11 mouse cellular contexts compared by ENCODE assay signal in genomic region chr15:98991540-98992050, GRCm38 (mm10). TPM values are rescaled to one million over a fixed set of nuclear protein-coding genes. Genes with fewer than 3 reads are reported as not detected.
DNase-seq lines count a peak whose midpoint lies in the region; ATAC-seq and TF ChIP-seq lines count a peak whose summit lies in the region.
"Had no signal": no experiment of that assay in that cellular context is flagged by ENCODE, and none has a peak within 500 bp of the region (broad histone marks: within the 10 kb centered on the region; RNA-seq: fewer than 3 reads in every experiment).

No protein-coding gene starts in this region.

- no peak overlapping the region for H3K27ac ChIP-seq in liver, embryonic 13.5 days
- no peak overlapping the region for H3K27ac ChIP-seq in liver, postnatal 0 days (ENCODE audit: low read depth)
- H3K27ac ChIP-seq in embryonic facial prominence, embryonic 13.5 days, result peak overlapping the region; percentile 91
- peak overlapping the region; percentile 98 for H3K27ac ChIP-seq in hindbrain, embryonic 16.5 days (ENCODE audit: low read depth, low read length)
- H3K27ac ChIP-seq in olfactory bulb, adult 2 months (ENCODE audit: insufficient read depth, low read depth, low read length), result peak overlapping the region; percentile 93

- H3K4me2 ChIP-seq in liver, embryonic 13.5 days, result peak overlapping the region; percentile 83; the same call in 1 of the 2 replicates
- no peak overlapping the region for H3K4me2 ChIP-seq in liver, postnatal 0 days (ENCODE audit: low read depth, low read length)
- peak overlapping the region; percentile 39 for H3K4me2 ChIP-seq in embryonic facial prominence, embryonic 13.5 days
- peak overlapping the region; percentile 73 for H3K4me2 ChIP-seq in hindbrain, embryonic 16.5 days (ENCODE audit: low read length)

- WGBS in liver, embryonic 13.5 days (ENCODE audit: insufficient replicate concordance), result 65% methylated on average over 9 of the region's 9 CpGs
- 68% methylated on average over 9 of the region's 9 CpGs for WGBS in liver, postnatal 0 days (ENCODE audit: insufficient replicate concordance)
- 15% methylated on average over 9 of the region's 9 CpGs for WGBS in embryonic facial prominence, embryonic 13.5 days
- 3% methylated on average over 9 of the region's 9 CpGs for WGBS in hindbrain, embryonic 16.5 days
- 10% methylated on average over 9 of the region's 9 CpGs for WGBS in olfactory bulb, adult 2 months
- 45% methylated on average over 9 of the region's 9 CpGs for WGBS in lung, adult 2 months

- TF ChIP-seq EP300 in liver, postnatal 0 days (IDR thresholded peaks at IDR 0.05; ENCODE audit: low read depth), result no peak

- no peaks in the 10 kb centered on the region for H3K27me3 ChIP-seq in liver, embryonic 13.5 days
- no peaks in the 10 kb centered on the region for H3K27me3 ChIP-seq in liver, postnatal 0 days (ENCODE audit: insufficient read depth, low read length)
- H3K27me3 ChIP-seq in embryonic facial prominence, embryonic 13.5 days, result no peaks in the 10 kb centered on the region
- H3K27me3 ChIP-seq in hindbrain, embryonic 16.5 days (replicated peaks; ENCODE audit: control insufficient read depth, insufficient read depth, low read length), result no peaks in the 10 kb centered on the region
- H3K27me3 ChIP-seq: megakaryocyte, embryonic 14.5 days had no signal

- ATAC-seq in liver, embryonic 13.5 days (ENCODE audit: low read depth), result no peak
- no peak for ATAC-seq in liver, postnatal 0 days
- ATAC-seq in embryonic facial prominence, embryonic 13.5 days (ENCODE audit: insufficient number of reproducible peaks, insufficient read depth, low FRiP score, low TSS enrichment, low read depth), result no peak
- ATAC-seq in hindbrain, embryonic 16.5 days, result no peak

- H3K9ac ChIP-seq in liver, embryonic 13.5 days, result no peak overlapping the region
- H3K9ac ChIP-seq in liver, postnatal 0 days (replicated peaks), result no peak overlapping the region
- H3K9ac ChIP-seq in embryonic facial prominence, embryonic 13.5 days, result peak overlapping the region; percentile 55; the same call in 1 of the 2 replicates
- H3K9ac ChIP-seq in hindbrain, embryonic 16.5 days (ENCODE audit: low read depth, low read length), result peak overlapping the region; percentile 72; the same call in 1 of the 2 replicates

- H3K4me3 ChIP-seq in liver, embryonic 13.5 days (replicated peaks), result no peak overlapping the region
- H3K4me3 ChIP-seq in liver, postnatal 0 days (ENCODE audit: low read depth, low read length), result no peak overlapping the region
- no peak overlapping the region for H3K4me3 ChIP-seq in embryonic facial prominence, embryonic 13.5 days
- no peak overlapping the region for H3K4me3 ChIP-seq in hindbrain, embryonic 16.5 days (ENCODE audit: low read length)
- no peak overlapping the region for H3K4me3 ChIP-seq in olfactory bulb, adult 2 months (ENCODE audit: insufficient read depth, low read depth, low read length)
- no peak overlapping the region for H3K4me3 ChIP-seq in lung, adult 2 months (replicated peaks; ENCODE audit: extremely low read depth, low read depth, low read length)

- no peak for TF ChIP-seq POLR2A in olfactory bulb, adult 2 months (IDR thresholded peaks at IDR 0.05; ENCODE audit: insufficient read depth, low read depth, low read length)
- no peak for TF ChIP-seq POLR2A in lung, adult 2 months (IDR thresholded peaks at IDR 0.05; ENCODE audit: borderline replicate concordance, extremely low read depth, low read depth, low read length)

- H3K36me3 ChIP-seq in liver, embryonic 13.5 days, result no peaks in the 10 kb centered on the region
- H3K36me3 ChIP-seq in liver, postnatal 0 days (replicated peaks; ENCODE audit: insufficient read depth, low read length), result no peaks in the 10 kb centered on the region
- no peaks in the 10 kb centered on the region for H3K36me3 ChIP-seq in embryonic facial prominence, embryonic 13.5 days
- no peaks in the 10 kb centered on the region for H3K36me3 ChIP-seq in hindbrain, embryonic 16.5 days (ENCODE audit: control insufficient read depth, insufficient read depth, low read length)

- DNase-seq in liver, embryonic 13.5 days, result no peak
- no peak for DNase-seq in liver, postnatal 0 days
- DNase-seq in spleen, postnatal 10 days (ENCODE audit: low spot score in 2 of 2), result no peak
- no peak for DNase-seq in adrenal gland, adult (ENCODE audit: inconsistent age in 2 of 2, low spot score in 1 of 2)
- DNase-seq in lung, adult 2 months, result no peak
- DNase-seq: thymus, adult 18-20 months had no signal

- no peaks in the 10 kb centered on the region for H3K9me3 ChIP-seq in liver, embryonic 13.5 days (replicated peaks)
- H3K9me3 ChIP-seq in liver, postnatal 0 days (ENCODE audit: low read length), result no peaks in the 10 kb centered on the region
- no peaks in the 10 kb centered on the region for H3K9me3 ChIP-seq in embryonic facial prominence, embryonic 13.5 days
- no peaks in the 10 kb centered on the region for H3K9me3 ChIP-seq in hindbrain, embryonic 16.5 days (ENCODE audit: control insufficient read depth, low read length)
- H3K9me3 ChIP-seq: megakaryocyte, embryonic 14.5 days had no signal

- TF ChIP-seq CTCF in liver, postnatal 0 days (IDR thresholded peaks at IDR 0.05; ENCODE audit: low read depth), result no peak
- no peak for TF ChIP-seq CTCF in olfactory bulb, adult 2 months (IDR thresholded peaks at IDR 0.05; ENCODE audit: insufficient read depth, low read depth, low read length)
- TF ChIP-seq CTCF in lung, adult 2 months (IDR thresholded peaks at IDR 0.05; ENCODE audit: insufficient read depth, low read length), result no peak

- H3K4me1 ChIP-seq in liver, embryonic 13.5 days (replicated peaks), result peaks cover 23% of the 10 kb centered on the region
- peaks cover 12% of the 10 kb centered on the region for H3K4me1 ChIP-seq in liver, postnatal 0 days (ENCODE audit: insufficient read depth)
- H3K4me1 ChIP-seq in embryonic facial prominence, embryonic 13.5 days, result peaks cover 55% of the 10 kb centered on the region
- H3K4me1 ChIP-seq in hindbrain, embryonic 16.5 days (ENCODE audit: control insufficient read depth, insufficient read depth, low read depth, low read length), result peaks cover 58% of the 10 kb centered on the region
- peaks cover 35% of the 10 kb centered on the region for H3K4me1 ChIP-seq in olfactory bulb, adult 2 months (ENCODE audit: control insufficient read depth, insufficient read depth, low read length)
- peaks cover 2% of the 10 kb centered on the region; the same call in 1 of the 2 replicates for H3K4me1 ChIP-seq in lung, adult 2 months (ENCODE audit: control insufficient read depth, insufficient read depth, low read length)

RNA-seq across cellular contexts. Expression of gene Tuba1a, which starts 38.1 kb away (rescaled TPM):
- 109 TPM in 2 replicates for polyA plus RNA-seq in liver, embryonic 13.5 days (2015; fragmentation: Nextera tagmentation; extraction: Ambion mirVana)
- 28.1 and 28.7 TPM in 2 replicates for polyA plus RNA-seq in liver, postnatal 0 days (2015; fragmentation: Nextera tagmentation; extraction: Ambion mirVana)
- 1,291 and 1,480 TPM in 2 replicates for polyA plus RNA-seq in embryonic facial prominence, embryonic 13.5 days (2015; fragmentation: Nextera tagmentation; extraction: Ambion mirVana)
- 15,480 and 15,543 TPM in 2 replicates for polyA plus RNA-seq in hindbrain, embryonic 16.5 days (2015; fragmentation: Nextera tagmentation; extraction: Ambion mirVana)
- 1,035 TPM in 1 of 2 replicates, not detected in the other for polyA plus RNA-seq in olfactory bulb, adult 2 months (2012; ENCODE audit: insufficient read depth, insufficient read length, low replicate concordance, missing spikeins)
- 617 and 959 TPM in 2 replicates for polyA plus RNA-seq in lung, adult 2 months (2012; rRNA removed)

RNA-seq across cellular contexts. Expression of gene Tuba1c, which starts 38.1 kb away (rescaled TPM):
- 239 and 246 TPM in 2 replicates for polyA plus RNA-seq in liver, embryonic 13.5 days (2015; fragmentation: Nextera tagmentation; extraction: Ambion mirVana)
- polyA plus RNA-seq in liver, postnatal 0 days (2015; fragmentation: Nextera tagmentation; extraction: Ambion mirVana), result 149 and 152 TPM in 2 replicates
- 109 and 124 TPM in 2 replicates for polyA plus RNA-seq in embryonic facial prominence, embryonic 13.5 days (2015; fragmentation: Nextera tagmentation; extraction: Ambion mirVana)
- polyA plus RNA-seq in hindbrain, embryonic 16.5 days (2015; fragmentation: Nextera tagmentation; extraction: Ambion mirVana), result 20.8 and 23.3 TPM in 2 replicates
- polyA plus RNA-seq in olfactory bulb, adult 2 months (2012; ENCODE audit: insufficient read depth, insufficient read length, low replicate concordance, missing spikeins), result not detected in 2 replicates
- polyA plus RNA-seq in lung, adult 2 months (2012; rRNA removed), result 72.7 and 91.7 TPM in 2 replicates

RNA-seq across cellular contexts. Expression of gene Gm49450, which starts 38.2 kb away (rescaled TPM):
- polyA plus RNA-seq in liver, embryonic 13.5 days (2015; fragmentation: Nextera tagmentation; extraction: Ambion mirVana), result not detected in 2 replicates
- polyA plus RNA-seq in liver, postnatal 0 days (2015; fragmentation: Nextera tagmentation; extraction: Ambion mirVana), result not detected in 2 replicates
- not detected in 2 replicates for polyA plus RNA-seq in embryonic facial prominence, embryonic 13.5 days (2015; fragmentation: Nextera tagmentation; extraction: Ambion mirVana)
- polyA plus RNA-seq in hindbrain, embryonic 16.5 days (2015; fragmentation: Nextera tagmentation; extraction: Ambion mirVana), result not detected in 2 replicates
- not detected in 2 replicates for polyA plus RNA-seq in olfactory bulb, adult 2 months (2012; ENCODE audit: insufficient read depth, insufficient read length, low replicate concordance, missing spikeins)
- polyA plus RNA-seq in lung, adult 2 months (2012; rRNA removed), result 0.17 and 298 TPM in 2 replicates
- polyA plus RNA-seq: kidney, postnatal 0 days had no signal

RNA-seq across cellular contexts. Expression of gene Tuba1b, which starts 57.2 kb away (rescaled TPM):
- 1,202 and 1,287 TPM in 2 replicates for polyA plus RNA-seq in liver, embryonic 13.5 days (2015; fragmentation: Nextera tagmentation; extraction: Ambion mirVana)
- 389 and 423 TPM in 2 replicates for polyA plus RNA-seq in liver, postnatal 0 days (2015; fragmentation: Nextera tagmentation; extraction: Ambion mirVana)
- 1,422 and 1,651 TPM in 2 replicates for polyA plus RNA-seq in embryonic facial prominence, embryonic 13.5 days (2015; fragmentation: Nextera tagmentation; extraction: Ambion mirVana)
- 1,672 and 1,683 TPM in 2 replicates for polyA plus RNA-seq in hindbrain, embryonic 16.5 days (2015; fragmentation: Nextera tagmentation; extraction: Ambion mirVana)
- polyA plus RNA-seq in olfactory bulb, adult 2 months (2012; ENCODE audit: insufficient read depth, insufficient read length, low replicate concordance, missing spikeins), result 649 and 1,228 TPM in 2 replicates
- polyA plus RNA-seq in lung, adult 2 months (2012; rRNA removed), result 1,081 and 1,265 TPM in 2 replicates

Comparison
In these comparisons a context has a peak if more than half of its experiments do, and no peak if none do; other contexts are left out.
1. H3K27ac ChIP-seq: peak in embryonic facial prominence, embryonic 13.5 days (single experiment), hindbrain, embryonic 16.5 days (single experiment) and olfactory bulb, adult 2 months (single experiment); none in liver, embryonic 13.5 days (single experiment) and liver, postnatal 0 days (single experiment).
2. H3K9ac ChIP-seq: peak in embryonic facial prominence, embryonic 13.5 days (single experiment) and hindbrain, embryonic 16.5 days (single experiment); none in liver, embryonic 13.5 days (single experiment) and liver, postnatal 0 days (single experiment).
3. RNA of gene Tuba1c, which starts 38.1 kb away (polyA plus RNA-seq): 239 to 246 TPM in liver, embryonic 13.5 days, 149 to 152 TPM in liver, postnatal 0 days, 109 to 124 TPM in embryonic facial prominence, embryonic 13.5 days, 72.7 to 91.7 TPM in lung, adult 2 months and 20.8 to 23.3 TPM in hindbrain, embryonic 16.5 days; not detected in olfactory bulb, adult 2 months; every median in the first group is over 10 times any median in the second.